Comparison of ENCODE assay signal across 8 mouse cellular contexts in genomic region chr13:100001790-100002196, GRCm38 (mm10). TPM values are rescaled to one million over a fixed set of nuclear protein-coding genes. Genes with fewer than 3 reads are reported as not detected.
A peak's percentile ranks its signal among the peaks of the same experiment; 100 is the strongest.
DNase-seq lines count a peak whose midpoint lies in the region; ATAC-seq and TF ChIP-seq lines count a peak whose summit lies in the region.

No protein-coding gene starts in this region.

- H3K4me3 ChIP-seq in hindbrain, postnatal 0 days (ENCODE audit: low read length): no peak overlapping the region

- no peak overlapping the region for H3K9ac ChIP-seq in hindbrain, postnatal 0 days (replicated peaks; ENCODE audit: low read length)

- no peaks in the 10 kb centered on the region for H3K36me3 ChIP-seq in hindbrain, postnatal 0 days (ENCODE audit: insufficient read depth, low read length)

- H3K4me2 ChIP-seq in hindbrain, postnatal 0 days (ENCODE audit: low read depth, low read length): no peak overlapping the region

- ATAC-seq in hindbrain, postnatal 0 days: peak; percentile 86

- H3K27ac ChIP-seq in hindbrain, postnatal 0 days: no peak overlapping the region

- peak; percentile 87 for TF ChIP-seq CTCF in hindbrain, postnatal 0 days (IDR thresholded peaks at IDR 0.05; ENCODE audit: low read depth)

- peak; percentile 77 for DNase-seq in NIH3T3 (ENCODE audit: low read depth)
- DNase-seq in cerebellum, adult 9-11 months: peak; percentile 87
- DNase-seq in frontal cortex, postnatal 14 days (ENCODE audit: low spot score in 2 of 2): peak; percentile 70 to 72
- peak; percentile 87 for DNase-seq in hindbrain, postnatal 0 days (ENCODE audit: low spot score)
- DNase-seq in left cerebral cortex, adult 11 months (ENCODE audit: low spot score): peak; percentile 73
- peak; percentile 83 to 87 for DNase-seq in lung, postnatal 4 days
- peak; percentile 86 to 91 for DNase-seq in right cerebral cortex, adult 2 months (ENCODE audit: low spot score in 2 of 2)
- DNase-seq in urinary bladder, postnatal 10 days (ENCODE audit: low spot score): peak; percentile 21

- 29% methylated on average over 5 of the region's 5 CpGs for WGBS in hindbrain, postnatal 0 days

- no peaks in the 10 kb centered on the region for H3K27me3 ChIP-seq in hindbrain, postnatal 0 days (ENCODE audit: insufficient read depth, low read length)

- H3K4me1 ChIP-seq in hindbrain, postnatal 0 days (ENCODE audit: insufficient read depth, low read length): no peaks in the 10 kb centered on the region

- H3K9me3 ChIP-seq in hindbrain, postnatal 0 days (ENCODE audit: low read length): no peaks in the 10 kb centered on the region

RNA-seq across cellular contexts. Expression of gene Mccc2, which starts 13.6 kb away (rescaled TPM):
- 26.2 and 37.1 TPM in 2 replicates for total RNA-seq in hindbrain, postnatal 0 days (2014; rRNA removed)
- 38.1 and 41.2 TPM in 2 replicates for polyA plus RNA-seq in hindbrain, postnatal 0 days (2015; fragmentation: Nextera tagmentation; extraction: Ambion mirVana)

Comparison
In these comparisons a context has a peak if more than half of its experiments do, and no peak if none do; other contexts are left out.
1. DNase-seq: peak in every context shown above with its lines; median percentile 88 in right cerebral cortex, adult 2 months; 87 in cerebellum, adult 9-11 months; 87 in hindbrain, postnatal 0 days; 85 in lung, postnatal 4 days; 77 in NIH3T3; 73 in left cerebral cortex, adult 11 months; 71 in frontal cortex, postnatal 14 days; 21 in urinary bladder, postnatal 10 days.